Mouse (Mus musculus): ENCODE measurements around the gene Hivep2.

DNA sequence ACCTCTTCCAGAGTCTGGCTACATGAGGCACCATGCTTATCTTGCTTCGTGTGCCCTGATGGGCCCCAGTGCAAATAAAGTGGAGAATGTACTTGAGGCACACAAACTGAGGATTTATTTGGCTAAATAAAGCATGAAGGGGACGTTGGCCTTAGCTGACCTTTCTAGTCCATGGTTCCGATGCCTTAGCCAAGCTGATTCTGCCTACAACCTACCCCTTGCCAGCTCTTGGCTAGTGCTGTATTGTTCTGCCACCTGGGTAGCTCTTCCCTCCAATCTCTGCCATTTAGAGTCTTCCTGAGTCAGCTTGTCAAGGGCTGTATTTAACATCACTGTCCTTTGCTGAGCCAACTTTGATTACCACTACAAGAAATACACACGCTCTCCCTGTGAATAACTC is 133.3 kb downstream of the Hivep2 start:
- no peak for TF ChIP-seq CTCF (IDR thresholded peaks at IDR 0.05; ENCODE audit: low read depth, low read length)
- TF ChIP-seq GATA1 (IDR thresholded peaks at IDR 0.05; ENCODE audit: borderline replicate concordance, low read length), result no peak
- TF ChIP-seq TAL1 (conservative IDR thresholded peaks at IDR 0.05; ENCODE audit: low read depth, low read length), result no peak
- TF ChIP-seq GATA2 (IDR thresholded peaks at IDR 0.05; ENCODE audit: borderline replicate concordance, low read depth, low read length), result no peak
- TF ChIP-seq POLR2AphosphoS5 (IDR thresholded peaks at IDR 0.05; ENCODE audit: insufficient replicate concordance, low read depth, low read length), result no peak
